Mouse (Mus musculus) bone marrow, adult 2 months (tissue): ENCODE data around the gene Tbrg4.

Experiments used
- CTCF ChIP-seq: fragments of 200-500 bp; IDR thresholded peaks from 2 replicates; pipeline ENCODE4 v1.5.1; 2011; ENCODE audit warnings: low read length, control low read depth; ENCODE audit not compliant: control insufficient read depth, insufficient read depth
- POLR2A ChIP-seq: fragments of 200-500 bp; IDR thresholded peaks from 2 replicates; pipeline ENCODE4 v1.6.1; 2011; ENCODE audit warnings: low read depth, mild to moderate bottlenecking, control low read depth, low read length, borderline replicate concordance; ENCODE audit not compliant: control insufficient read depth

DNA sequence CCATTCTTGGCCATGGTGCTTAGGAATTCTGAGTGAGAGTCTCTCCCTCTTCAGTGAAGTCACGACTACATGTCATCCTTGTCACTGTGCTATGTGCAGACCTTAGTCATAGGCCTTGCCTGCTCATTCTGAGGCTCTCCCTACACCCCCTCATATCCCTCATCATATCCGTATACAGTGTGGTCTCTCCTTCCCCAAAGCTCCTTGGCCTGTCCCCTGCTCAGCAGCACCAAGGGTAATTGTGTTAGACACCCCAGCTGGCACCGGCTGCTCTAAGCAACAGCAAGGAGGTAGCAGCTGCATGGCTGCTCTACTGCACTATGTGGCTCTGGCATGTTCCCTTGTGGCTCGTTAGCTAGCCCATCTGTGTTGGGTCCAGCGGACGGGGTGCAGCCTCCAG is 18.7 kb upstream of the Tbrg4 start:
- no peak for TF ChIP-seq POLR2A
- no peak for TF ChIP-seq CTCF
